In genomic region chr10:122943824-122944223, GRCm38 (mm10) we compare ENCODE assay signal across 19 mouse cellular contexts.
DNase-seq lines count a peak whose midpoint lies in the region; ATAC-seq and TF ChIP-seq lines count a peak whose summit lies in the region.
"Had no signal": no experiment of that assay in that cellular context is flagged by ENCODE, and none has a peak within 500 bp of the region (broad histone marks: within the 10 kb centered on the region; RNA-seq: fewer than 3 reads in every experiment).

No protein-coding gene starts in this region.

- no peaks in the 10 kb centered on the region for H3K4me1 ChIP-seq in forebrain, embryonic 11.5 days (replicated peaks; ENCODE audit: control insufficient read depth, insufficient read depth, low read length)
- H3K4me1 ChIP-seq in forebrain, embryonic 10.5 days = no peaks in the 10 kb centered on the region
- H3K4me1 ChIP-seq in lung, embryonic 14.5 days (ENCODE audit: insufficient read depth) = 0 out of 2 replicates have a peak, but pooled peaks cover 5% of the 10 kb centered on the region
- no peaks in the 10 kb centered on the region for H3K4me1 ChIP-seq in lung, adult 2 months (ENCODE audit: control insufficient read depth, insufficient read depth, low read length)
- H3K4me1 ChIP-seq in limb, embryonic 10.5 days = peaks cover 26% of the 10 kb centered on the region
- H3K4me1 ChIP-seq in neural tube, embryonic 15.5 days = peaks cover 11% of the 10 kb centered on the region; the same call in 1 of the 2 replicates
- no peaks in the 10 kb centered on the region for H3K4me1 ChIP-seq in liver, embryonic 12.5 days

- no peaks in the 10 kb centered on the region for H3K36me3 ChIP-seq in forebrain, embryonic 11.5 days (ENCODE audit: control insufficient read depth, insufficient read depth, low read length)
- no peaks in the 10 kb centered on the region for H3K36me3 ChIP-seq in forebrain, embryonic 10.5 days (replicated peaks)
- H3K36me3 ChIP-seq in lung, embryonic 14.5 days (ENCODE audit: insufficient read depth) = no peaks in the 10 kb centered on the region
- H3K36me3 ChIP-seq in limb, embryonic 10.5 days = no peaks in the 10 kb centered on the region
- H3K36me3 ChIP-seq in neural tube, embryonic 15.5 days = no peaks in the 10 kb centered on the region
- no peaks in the 10 kb centered on the region for H3K36me3 ChIP-seq in liver, embryonic 12.5 days
- H3K36me3 ChIP-seq: embryonic facial prominence, embryonic 13.5 days had no signal

- 57% methylated on average over 6 of the region's 6 CpGs for WGBS in forebrain, embryonic 11.5 days
- 56% methylated on average over 6 of the region's 6 CpGs for WGBS in forebrain, embryonic 10.5 days
- whole genome bisulfite sequencing in lung, embryonic 14.5 days = 25% methylated on average over 6 of the region's 6 CpGs
- WGBS in lung, adult 2 months = 53% methylated on average over 6 of the region's 6 CpGs
- 27% methylated on average over 6 of the region's 6 CpGs for WGBS in limb, embryonic 10.5 days
- 39% methylated on average over 6 of the region's 6 CpGs for WGBS in neural tube, embryonic 15.5 days
- 51% methylated on average over 6 of the region's 6 CpGs for WGBS in liver, embryonic 12.5 days (ENCODE audit: insufficient replicate concordance)

- intact Hi-C loops in left cerebral cortex, postnatal 14 days (cut with DNase I) = no loop called here

- no peaks in the 10 kb centered on the region for H3K9me3 ChIP-seq in forebrain, embryonic 11.5 days (ENCODE audit: control insufficient read depth, low read length)
- no peaks in the 10 kb centered on the region for H3K9me3 ChIP-seq in forebrain, embryonic 10.5 days
- no peaks in the 10 kb centered on the region for H3K9me3 ChIP-seq in lung, embryonic 14.5 days (ENCODE audit: low read depth, low read length)
- H3K9me3 ChIP-seq in limb, embryonic 10.5 days (replicated peaks) = no peaks in the 10 kb centered on the region
- H3K9me3 ChIP-seq in neural tube, embryonic 15.5 days (replicated peaks) = no peaks in the 10 kb centered on the region
- H3K9me3 ChIP-seq in liver, embryonic 12.5 days (replicated peaks) = no peaks in the 10 kb centered on the region
- H3K9me3 ChIP-seq: embryonic facial prominence, embryonic 13.5 days had no signal

- no peak overlapping the region for H3K9ac ChIP-seq in forebrain, embryonic 11.5 days (ENCODE audit: low read length)
- no peak overlapping the region for H3K9ac ChIP-seq in lung, embryonic 14.5 days
- no peak overlapping the region for H3K9ac ChIP-seq in neural tube, embryonic 15.5 days (replicated peaks)
- no peak overlapping the region for H3K9ac ChIP-seq in liver, embryonic 12.5 days
- H3K9ac ChIP-seq: embryonic facial prominence, embryonic 13.5 days; hindbrain, embryonic 14.5 days had no signal

- DNase-seq in forebrain, embryonic 11.5 days (ENCODE audit: low spot score) = peak; percentile 5
- no peak for DNase-seq in forebrain, embryonic 10.5 days (ENCODE audit: extremely low spot score, low spot score)
- peak; percentile 62 for DNase-seq in lung, embryonic 14.5 days
- no peak for DNase-seq in lung, adult 2 months
- DNase-seq in limb, embryonic 10.5 days (ENCODE audit: low spot score) = no peak
- DNase-seq in left cerebral cortex, postnatal 14 days (ENCODE audit: low spot score in 2 of 2) = no peak
- DNase-seq: adrenal gland, postnatal 14 days; cerebellum, adult 2 months; cerebellum, postnatal 10 days; gastrocnemius, postnatal 25 days had no signal

- TF ChIP-seq CTCF in lung, embryonic 14.5 days (IDR thresholded peaks at IDR 0.05; ENCODE audit: low read depth) = no peak
- TF ChIP-seq CTCF in lung, adult 2 months (IDR thresholded peaks at IDR 0.05; ENCODE audit: insufficient read depth, low read length) = no peak

- ATAC-seq in forebrain, embryonic 11.5 days (replicated peaks; ENCODE audit: low FRiP score) = no peak
- no peak for ATAC-seq in lung, embryonic 14.5 days (ENCODE audit: insufficient read depth)
- ATAC-seq in neural tube, embryonic 15.5 days (ENCODE audit: low FRiP score) = 0 out of 2 replicates have a peak, but pooled peaks have one; percentile 41
- ATAC-seq in liver, embryonic 12.5 days = no peak
- ATAC-seq: activated CD4-positive, CD25-positive, alpha-beta regulatory T cell, adult 4 months; forebrain, embryonic 14.5 days; intestine, embryonic 16.5 days; Patski had no signal

- no peak for TF ChIP-seq POLR2A in lung, adult 2 months (IDR thresholded peaks at IDR 0.05; ENCODE audit: borderline replicate concordance, extremely low read depth, low read depth, low read length)

- no peak overlapping the region for H3K4me3 ChIP-seq in forebrain, embryonic 11.5 days (ENCODE audit: low read depth, low read length)
- H3K4me3 ChIP-seq in forebrain, embryonic 10.5 days = no peak overlapping the region
- H3K4me3 ChIP-seq in lung, embryonic 14.5 days (ENCODE audit: low read depth, low read length) = no peak overlapping the region
- no peak overlapping the region for H3K4me3 ChIP-seq in lung, adult 2 months (replicated peaks; ENCODE audit: extremely low read depth, low read depth, low read length)
- H3K4me3 ChIP-seq in limb, embryonic 10.5 days = no peak overlapping the region
- no peak overlapping the region for H3K4me3 ChIP-seq in neural tube, embryonic 15.5 days (replicated peaks)
- H3K4me3 ChIP-seq in liver, embryonic 12.5 days = no peak overlapping the region
- H3K4me3 ChIP-seq: embryonic facial prominence, embryonic 13.5 days had no signal

- no peak overlapping the region for H3K4me2 ChIP-seq in forebrain, embryonic 11.5 days (ENCODE audit: low read depth, low read length, severe bottlenecking)
- no peak overlapping the region for H3K4me2 ChIP-seq in lung, embryonic 14.5 days
- no peak overlapping the region for H3K4me2 ChIP-seq in neural tube, embryonic 15.5 days
- no peak overlapping the region for H3K4me2 ChIP-seq in liver, embryonic 12.5 days
- H3K4me2 ChIP-seq: embryonic facial prominence, embryonic 13.5 days; hindbrain, embryonic 14.5 days had no signal

- no peaks in the 10 kb centered on the region for H3K27me3 ChIP-seq in forebrain, embryonic 11.5 days (ENCODE audit: control insufficient read depth, insufficient read depth, low read length)
- H3K27me3 ChIP-seq in forebrain, embryonic 10.5 days (ENCODE audit: poor library complexity, severe bottlenecking) = no peaks in the 10 kb centered on the region
- H3K27me3 ChIP-seq in lung, embryonic 14.5 days (ENCODE audit: insufficient read depth, low read length) = no peaks in the 10 kb centered on the region
- no peaks in the 10 kb centered on the region for H3K27me3 ChIP-seq in limb, embryonic 10.5 days (ENCODE audit: low read depth, poor library complexity, severe bottlenecking)
- no peaks in the 10 kb centered on the region for H3K27me3 ChIP-seq in neural tube, embryonic 15.5 days (replicated peaks)
- H3K27me3 ChIP-seq in liver, embryonic 12.5 days (replicated peaks) = no peaks in the 10 kb centered on the region
- H3K27me3 ChIP-seq: CH12.LX; embryonic facial prominence, embryonic 13.5 days; Patski had no signal

- H3K27ac ChIP-seq in forebrain, embryonic 11.5 days (ENCODE audit: low read depth, low read length) = no peak overlapping the region
- H3K27ac ChIP-seq in forebrain, embryonic 10.5 days = no peak overlapping the region
- H3K27ac ChIP-seq in lung, embryonic 14.5 days (ENCODE audit: low read depth) = no peak overlapping the region
- peak overlapping the region; percentile 38; the same call in 1 of the 2 replicates for H3K27ac ChIP-seq in limb, embryonic 10.5 days
- H3K27ac ChIP-seq in neural tube, embryonic 15.5 days (replicated peaks) = no peak overlapping the region; the same call in 1 of the 2 replicates
- no peak overlapping the region for H3K27ac ChIP-seq in liver, embryonic 12.5 days
- H3K27ac ChIP-seq: embryonic facial prominence, embryonic 13.5 days; hindbrain, embryonic 14.5 days had no signal

Comparison
In these comparisons a context has a peak if more than half of its experiments do, and no peak if none do; other contexts are left out.
1. DNase-seq: peak in forebrain, embryonic 11.5 days (single experiment) and lung, embryonic 14.5 days (single experiment); none in forebrain, embryonic 10.5 days (single experiment), lung, adult 2 months (single experiment), limb, embryonic 10.5 days (single experiment) and left cerebral cortex, postnatal 14 days (0 of 2).